Comparison of ENCODE assay signal across 10 mouse cellular contexts in the genomic region with DNA sequence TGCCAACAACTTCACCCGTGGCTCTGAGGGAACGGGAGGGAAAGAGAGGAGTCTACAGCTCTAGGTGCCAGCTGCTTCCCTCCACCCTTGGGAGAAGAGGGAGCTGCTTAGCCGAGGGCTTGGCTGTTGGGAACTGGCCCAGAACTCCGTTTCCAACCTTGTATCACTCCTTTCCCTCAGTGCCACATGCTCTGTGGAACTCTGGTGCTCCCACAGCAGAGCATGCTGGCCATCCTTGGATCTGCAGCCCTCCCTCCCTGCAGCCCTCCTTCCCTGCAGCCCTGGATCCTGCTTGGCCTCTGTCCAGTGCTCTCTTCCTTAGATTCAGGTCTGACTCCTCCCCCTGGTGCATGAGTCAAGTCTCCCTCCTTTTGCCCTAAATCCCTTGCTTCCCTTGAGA.
DNase-seq lines count a peak whose midpoint lies in the region; ATAC-seq and TF ChIP-seq lines count a peak whose summit lies in the region.
"Had no signal": no experiment of that assay in that cellular context is flagged by ENCODE, and none has a peak within 500 bp of the region (broad histone marks: within the 10 kb centered on the region; RNA-seq: fewer than 3 reads in every experiment).

No protein-coding gene starts in this region.

- ATAC-seq in kidney, postnatal 0 days (replicated peaks; ENCODE audit: low FRiP score, low read depth) = no peak

- no peaks in the 10 kb centered on the region for H3K4me1 ChIP-seq in kidney, postnatal 0 days (replicated peaks; ENCODE audit: insufficient read depth, low read length)
- H3K4me1 ChIP-seq in limb, embryonic 10.5 days = no peaks in the 10 kb centered on the region

- H3K36me3 ChIP-seq in kidney, postnatal 0 days (ENCODE audit: insufficient read depth, low read length) = no peaks in the 10 kb centered on the region
- no peaks in the 10 kb centered on the region for H3K36me3 ChIP-seq in limb, embryonic 10.5 days

- DNase-seq in kidney, postnatal 0 days (ENCODE audit: low spot score) = no peak
- no peak for DNase-seq in kidney, adult 18-20 months
- peak; percentile 24 for DNase-seq in 3T3-L1 (ENCODE audit: low read depth, low spot score)
- DNase-seq in adipocyte (ENCODE audit: low spot score) = peak; percentile 3
- DNase-seq in cerebellum, adult 9-11 months = peak; percentile 77
- no peak for DNase-seq in limb, embryonic 10.5 days (ENCODE audit: low spot score)
- DNase-seq in spleen, postnatal 10 days (ENCODE audit: low spot score in 2 of 2) = no peak
- DNase-seq: heart, adult 2 months; kidney, adult 2 months; lung, postnatal 4 days had no signal

- no peak overlapping the region for H3K4me2 ChIP-seq in kidney, postnatal 0 days (ENCODE audit: low read length)

- H3K4me3 ChIP-seq in kidney, postnatal 0 days (replicated peaks; ENCODE audit: low read depth, low read length) = no peak overlapping the region
- H3K4me3 ChIP-seq in limb, embryonic 10.5 days = no peak overlapping the region
- H3K4me3 ChIP-seq: heart, adult 2 months had no signal

- no peak overlapping the region for H3K9ac ChIP-seq in kidney, postnatal 0 days (ENCODE audit: low read depth, low read length)

- H3K27ac ChIP-seq in kidney, postnatal 0 days = no peak overlapping the region
- H3K27ac ChIP-seq in limb, embryonic 10.5 days = no peak overlapping the region
- H3K27ac ChIP-seq: heart, adult 2 months had no signal

- no peaks in the 10 kb centered on the region for H3K27me3 ChIP-seq in kidney, postnatal 0 days (ENCODE audit: insufficient read depth, low read length)
- H3K27me3 ChIP-seq in limb, embryonic 10.5 days (ENCODE audit: low read depth, poor library complexity, severe bottlenecking) = no peaks in the 10 kb centered on the region

- H3K9me3 ChIP-seq in kidney, postnatal 0 days (replicated peaks; ENCODE audit: low read length) = no peaks in the 10 kb centered on the region
- no peaks in the 10 kb centered on the region for H3K9me3 ChIP-seq in limb, embryonic 10.5 days (replicated peaks)

- WGBS in kidney, postnatal 0 days = 72% methylated on average over 4 of the region's 4 CpGs
- WGBS in limb, embryonic 10.5 days = 79% methylated on average over 4 of the region's 4 CpGs

- TF ChIP-seq CTCF in kidney, postnatal 0 days (IDR thresholded peaks at IDR 0.05; ENCODE audit: low read depth) = 0 out of 2 replicates have a peak, but pooled peaks have one; percentile 4

Comparison
In these comparisons a context has a peak if more than half of its experiments do, and no peak if none do; other contexts are left out.
1. DNase-seq: peak in 3T3-L1 (single experiment), adipocyte (single experiment) and cerebellum, adult 9-11 months (single experiment); none in kidney, postnatal 0 days (single experiment), kidney, adult 18-20 months (single experiment), limb, embryonic 10.5 days (single experiment) and spleen, postnatal 10 days (0 of 2).